Mouse (Mus musculus) megakaryocyte-erythroid progenitor cell, adult 5-6 weeks (primary cell): Measurements from ENCODE around the gene Gm21897. TPM values are rescaled to one million over a fixed set of nuclear protein-coding genes. Genes with fewer than 3 reads are reported as not detected.
"Not testable (repeated sequence)": the region's sequence is repeated elsewhere in the genome, so short reads cannot be mapped to it uniquely, and the experiment has no call there.

Source experiments
- ATAC-seq: replicated peaks from 2 replicates; pipeline ENCODE4 v1.8.0; 2016; ENCODE audit warnings: mild to moderate bottlenecking, inconsistent platforms; ENCODE audit not compliant: severe bottlenecking, poor library complexity, low FRiP score, low TSS enrichment
- total RNA-seq, 2 experiments: library from RNA; stranded (forward) in 1 of 2; stranded (reverse) in 1 of 2; fragments of 200-1000, 215-1000 nt in 1 of 2; fragments of >200 nt in 1 of 2; fragmentation: Nextera tagmentation in 1 of 2; gene quantifications; 2 replicates each; pipeline ENCODE4 v1.2.3; 2014 to 2017

The Gm21897 gene
- total RNA-seq (2014; fragmentation: Nextera tagmentation): not detected in 2 replicates
- not detected in 2 replicates for total RNA-seq (2017)

GRCm38 (mm10) chr16:15317158-15317557 lies at the start of gene Gm21897:
Gene Gm21897, plus strand, starts transcription at chr16:15317458.
- ATAC-seq: not testable (repeated sequence)

GRCm38 (mm10) chr16:15272291-15272690 lies 45.0 kb upstream of the Gm21897 start:
- ATAC-seq: no peak

- ATAC-seq: no peak
Observed at GRCm38 (mm10) chr16:15277461-15277860, 39.8 kb upstream of the Gm21897 start.

DNA sequence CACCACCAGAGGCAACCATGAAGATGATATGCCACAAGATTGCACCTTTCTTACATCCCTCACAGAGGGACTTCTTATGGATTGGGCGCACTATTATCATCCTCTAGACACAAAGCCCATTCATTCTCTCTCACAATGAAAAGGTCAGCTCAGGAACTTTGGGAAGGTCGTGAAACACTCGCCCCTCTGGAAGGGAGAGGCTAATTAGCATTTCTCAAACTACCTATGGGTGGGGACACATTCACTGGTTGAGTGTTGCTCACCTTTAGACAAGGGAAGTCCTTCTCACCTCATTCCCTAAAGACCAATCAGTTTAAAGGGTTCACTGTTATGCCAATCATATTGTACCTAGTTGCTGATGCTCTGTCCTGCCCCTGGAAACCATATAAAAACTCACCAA lies 24.2 kb upstream of the Gm21897 start:
- ATAC-seq: no peak

GRCm38 (mm10) chr16:15294289-15294688 lies 23.0 kb upstream of the Gm21897 start:
- no peak for ATAC-seq

- no peak for ATAC-seq
Observed at GRCm38 (mm10) chr16:15294911-15295659, 22.2 kb upstream of the Gm21897 start.

DNA sequence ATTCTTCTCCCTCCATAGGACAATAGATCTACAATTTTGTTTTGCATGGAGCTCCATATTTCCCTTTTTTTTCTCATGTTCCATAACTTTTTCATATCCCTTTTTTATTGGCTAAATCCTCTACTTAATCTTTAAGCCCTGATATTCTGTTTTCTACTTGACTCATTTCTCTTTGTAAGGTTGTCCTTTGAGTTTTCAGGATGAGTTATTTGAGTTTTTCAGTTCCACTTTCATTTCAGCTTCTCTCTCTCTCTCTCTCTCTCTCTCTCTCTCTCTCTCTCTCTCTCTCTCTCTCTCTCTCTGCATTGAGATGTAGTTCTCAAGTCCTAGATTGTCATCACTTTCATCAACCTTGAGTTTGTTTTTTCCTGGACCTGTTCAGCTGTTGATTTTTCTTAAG lies 17.3 kb downstream of the Gm21897 start:
- ATAC-seq: no peak

GRCm38 (mm10) chr16:15339051-15339450 lies 21.8 kb downstream of the Gm21897 start:
- no peak for ATAC-seq

GRCm38 (mm10) chr16:15346045-15346444 lies 28.8 kb downstream of the Gm21897 start:
- no peak for ATAC-seq

GRCm38 (mm10) chr16:15349381-15349780 lies 32.1 kb downstream of the Gm21897 start:
- no peak for ATAC-seq

DNA sequence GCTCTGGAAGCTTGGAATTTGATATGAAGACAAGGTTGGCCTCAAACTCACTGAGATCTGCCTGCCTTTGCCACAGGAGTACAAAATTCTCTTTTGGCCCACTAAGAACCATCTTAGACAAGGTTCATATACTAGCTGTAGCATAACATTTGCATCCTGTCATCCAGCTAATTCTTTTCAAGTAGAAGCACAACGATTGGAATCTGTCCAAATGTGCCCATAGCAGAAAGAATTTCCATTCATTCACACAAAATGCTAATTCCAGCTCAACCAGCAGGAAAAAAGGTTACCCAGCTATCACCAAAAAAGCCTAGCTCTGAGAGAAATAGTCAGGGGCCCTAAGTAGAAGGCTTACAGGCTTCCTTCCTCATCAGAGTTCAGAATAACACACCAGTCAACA lies 34.0 kb downstream of the Gm21897 start:
- no peak for ATAC-seq

DNA sequence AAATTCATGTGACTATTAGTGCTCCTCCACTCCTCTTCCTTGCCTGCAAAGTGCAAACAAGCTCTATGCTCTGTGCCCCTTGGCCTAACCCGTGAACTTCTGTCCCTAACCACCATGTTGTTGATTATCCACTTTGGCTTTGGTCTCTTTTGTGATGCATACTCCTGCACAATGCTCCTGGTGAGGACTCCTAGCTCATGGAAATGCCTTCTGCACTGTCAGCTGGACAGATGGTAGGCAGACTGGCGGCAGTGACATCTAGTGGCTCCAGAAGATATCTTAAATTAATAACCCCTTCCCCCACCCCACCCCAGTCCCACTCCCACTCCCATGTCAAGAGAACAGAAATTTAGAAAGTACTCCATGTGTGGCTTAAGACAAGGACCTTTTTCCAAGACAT lies 35.1 kb downstream of the Gm21897 start:
- no peak for ATAC-seq

- ATAC-seq: no peak
Observed at GRCm38 (mm10) chr16:15354901-15355300, 37.6 kb downstream of the Gm21897 start.

DNA sequence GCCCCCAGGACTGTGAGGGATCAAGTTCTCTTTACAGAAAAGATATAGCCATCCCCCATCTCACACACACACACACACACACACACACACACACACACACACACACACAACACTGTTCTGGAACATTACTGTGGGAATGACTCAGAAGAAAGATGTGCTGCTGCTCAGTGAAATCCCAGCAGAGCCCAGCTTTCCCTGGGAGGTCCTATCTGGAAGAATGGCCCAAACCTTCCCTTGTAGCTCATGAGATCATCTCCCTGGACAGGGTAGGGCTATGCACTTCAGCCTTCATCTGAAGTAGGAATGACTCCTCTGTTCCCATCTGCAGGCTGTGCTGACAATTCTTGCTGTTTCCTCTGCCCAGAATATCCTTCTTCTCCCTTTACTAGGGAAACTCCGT lies 38.1 kb downstream of the Gm21897 start:
- ATAC-seq: no peak

GRCm38 (mm10) chr16:15357766-15358165 lies 40.5 kb downstream of the Gm21897 start:
- no peak for ATAC-seq

DNA sequence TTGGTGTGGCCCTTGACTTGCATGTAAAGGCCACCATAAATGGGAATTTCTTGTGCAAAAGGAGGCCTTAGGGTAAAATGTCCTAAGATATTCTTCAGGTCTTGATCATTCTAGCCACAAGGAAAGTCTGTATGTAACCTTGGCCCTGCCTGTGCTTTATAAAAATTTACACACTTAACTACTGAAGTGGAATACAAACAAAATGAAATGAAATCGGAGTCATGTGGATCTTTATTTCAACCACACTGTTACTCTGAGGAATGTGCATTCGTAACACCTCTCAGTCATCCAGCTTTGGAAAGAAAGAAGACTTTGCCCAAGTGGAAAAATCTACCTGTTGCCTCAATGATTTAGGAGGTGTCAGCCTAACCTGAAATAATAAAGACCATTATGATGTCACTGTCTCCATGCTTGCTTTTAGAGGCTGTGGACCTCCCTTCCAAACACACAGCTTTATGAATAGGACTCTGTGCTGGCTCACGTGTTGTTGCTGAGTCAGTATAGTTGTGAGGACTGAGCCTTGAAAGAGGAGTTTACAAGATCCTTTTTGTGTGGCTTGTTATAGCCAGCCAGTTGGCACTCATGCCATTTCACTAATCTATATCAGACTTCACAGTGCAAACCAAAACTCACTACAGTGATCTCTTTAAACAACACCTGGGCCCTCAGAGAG lies 42.0 kb downstream of the Gm21897 start:
- no peak for ATAC-seq

DNA sequence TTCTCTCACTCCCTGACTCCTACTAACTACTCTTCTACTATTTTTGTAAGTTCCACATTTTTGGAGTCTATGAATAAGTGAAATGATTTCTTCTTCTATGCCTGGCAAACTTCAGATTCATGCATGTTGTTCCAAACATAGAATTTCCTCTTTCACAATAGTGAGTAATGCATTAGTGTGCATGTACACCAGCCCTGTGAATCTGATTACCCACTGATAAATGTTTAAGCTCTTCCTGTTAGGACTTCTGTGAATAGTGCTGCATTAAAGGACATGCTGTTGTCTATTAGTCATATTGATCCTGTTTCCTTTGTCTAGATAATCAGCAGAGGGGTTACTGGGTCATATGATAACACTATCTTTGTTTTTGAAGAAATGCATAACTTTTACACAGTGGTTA lies 43.6 kb downstream of the Gm21897 start:
- ATAC-seq: no peak
